Mouse (Mus musculus) kidney, postnatal 25 days (tissue): ENCODE measurements at regions not wholly inside any gene's neighbourhood (a gene's known extent, or its start where the extent isn't known, plus 50 kb on each side); places are given as distances from the start of the nearest gene placed in this dataset.
A peak's percentile ranks its signal among the peaks of the same experiment; 100 is the strongest.

Source experiments
- DNase-seq, 2 experiments: peaks; one replicate each; pipeline ENCODE4 v3.0.0; 2021; ENCODE audit warnings: mixed read lengths in 2 of 2

DNA sequence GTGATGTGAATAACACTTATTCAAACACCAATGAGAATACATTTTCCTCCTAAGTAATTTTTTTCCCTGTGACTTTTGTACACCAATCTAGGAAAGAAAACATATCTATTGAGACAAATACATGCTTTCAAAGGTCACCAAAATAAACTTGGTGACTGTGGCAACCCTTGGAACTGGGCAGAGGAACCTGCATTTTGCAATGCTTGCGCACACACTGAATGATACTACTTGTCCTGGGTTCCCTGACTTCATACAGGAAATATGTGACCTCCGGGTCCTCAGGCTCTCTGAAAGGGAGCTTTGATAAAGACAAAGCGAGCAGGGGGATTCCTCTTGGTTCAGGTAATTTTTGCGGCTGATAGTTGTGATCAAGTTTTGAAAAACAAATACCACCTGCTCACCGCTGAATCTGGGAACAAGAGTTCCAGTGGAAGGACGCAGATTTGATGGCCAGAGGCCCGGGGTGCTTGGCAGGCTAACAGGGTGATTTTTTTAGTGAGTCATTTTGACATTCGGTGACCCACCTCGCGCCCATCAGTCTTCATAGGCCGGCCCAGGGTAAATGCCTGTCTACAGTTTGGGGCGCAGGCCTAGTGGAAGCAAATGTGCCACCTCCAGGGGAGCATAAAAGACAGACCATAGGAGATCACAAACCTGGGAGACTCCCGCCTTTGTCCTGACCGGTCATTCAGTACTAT, 203.0 kb downstream of the Enc1 start:
- no peak for DNase-seq

DNA sequence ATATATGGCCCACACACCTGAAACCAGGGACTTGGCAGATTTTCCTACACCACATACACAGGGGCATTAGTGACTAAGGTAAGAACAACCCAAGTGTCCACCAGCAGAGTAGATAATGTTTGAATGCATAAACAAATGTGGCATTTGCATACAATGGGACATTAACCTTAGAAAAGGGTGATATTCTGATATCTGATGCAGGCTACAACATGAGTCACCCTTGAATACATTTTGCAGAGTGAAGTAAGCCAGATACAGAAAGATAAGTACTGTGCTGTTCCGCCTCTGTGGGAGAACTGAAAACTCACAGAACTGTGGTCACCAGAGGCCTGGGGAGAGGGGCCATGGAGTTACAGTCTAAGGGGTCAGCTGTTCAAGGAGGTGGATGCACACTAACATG, 201.9 kb downstream of the Enc1 start:
- no peak for DNase-seq

DNA sequence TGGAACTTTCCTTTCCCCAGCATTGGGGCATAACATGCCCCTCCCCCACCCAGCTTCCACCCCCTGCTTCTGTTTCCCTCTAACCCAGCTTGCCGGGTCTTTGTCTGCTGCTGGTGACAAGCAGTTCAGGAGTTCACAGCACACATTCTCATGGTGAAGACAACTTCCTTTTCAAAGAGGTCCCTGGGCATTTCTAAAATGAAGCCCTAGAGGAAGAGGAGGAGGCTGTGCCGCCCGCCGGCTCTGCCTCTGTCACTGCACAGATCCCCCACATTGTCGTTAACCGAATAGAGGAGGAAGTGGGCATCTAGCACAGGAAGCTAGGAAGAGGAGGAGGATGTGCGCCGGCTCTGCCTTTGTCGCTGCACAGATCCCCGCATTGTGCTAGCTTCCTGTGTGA, 201.4 kb downstream of the Enc1 start:
- no peak for DNase-seq

DNA sequence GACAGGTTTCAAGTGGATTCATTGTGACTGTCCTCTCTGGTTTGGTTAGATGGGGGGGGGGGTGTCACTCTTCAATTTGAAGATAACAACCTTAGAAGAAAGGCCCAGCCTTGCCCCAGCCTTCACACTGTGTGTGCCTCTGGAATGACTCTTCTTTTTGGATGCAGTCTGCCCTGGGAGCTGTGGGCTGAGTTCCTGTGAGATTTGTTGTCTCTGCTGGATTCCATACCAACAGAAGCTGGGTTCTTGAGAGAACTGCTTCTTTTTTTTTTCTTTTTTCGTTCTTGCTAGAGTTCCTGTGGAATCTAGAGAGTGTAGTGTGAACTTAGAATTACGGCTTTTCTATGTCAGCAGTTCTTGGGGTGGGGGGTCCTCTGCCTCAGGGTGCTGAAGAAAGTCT, 200.9 kb downstream of the Enc1 start:
- no peak for DNase-seq

DNA sequence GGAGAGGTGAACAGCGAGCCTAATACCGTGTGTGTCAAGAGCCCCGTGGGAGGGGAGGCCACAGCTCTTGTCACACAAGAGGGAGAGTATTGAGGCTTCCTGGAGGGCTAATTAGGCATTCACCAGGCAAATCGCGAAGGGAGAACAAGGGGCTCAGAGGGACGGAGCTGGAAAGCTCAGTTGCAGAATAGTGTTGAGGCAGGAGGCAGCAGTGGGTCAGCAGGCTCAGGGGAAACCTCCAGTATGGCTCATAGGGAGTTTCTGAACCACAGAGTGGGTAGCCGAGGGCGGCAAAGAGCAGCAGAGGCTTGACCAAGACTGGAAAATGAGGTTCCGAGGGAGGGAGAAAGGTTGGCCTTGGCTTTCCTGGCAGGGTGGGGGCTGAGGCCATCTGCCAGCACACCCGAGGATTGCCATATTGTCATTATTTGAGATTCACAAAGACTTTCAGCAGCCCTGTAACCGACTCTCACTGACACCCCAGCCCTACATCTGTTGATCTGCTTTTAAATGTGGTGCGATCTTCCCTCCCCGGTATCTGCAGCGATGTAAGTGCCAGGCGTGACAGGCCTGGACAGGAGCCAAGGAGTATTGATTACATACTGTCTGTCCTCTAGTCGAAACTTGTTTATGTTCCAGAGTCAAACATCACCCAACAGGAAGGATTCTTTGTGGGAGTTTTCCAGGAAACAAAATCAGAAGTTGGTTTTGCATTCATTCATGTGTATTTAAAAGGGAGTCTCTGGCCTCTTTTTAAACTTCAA, 198.5 kb downstream of the Enc1 start:
- no peak for DNase-seq

DNA sequence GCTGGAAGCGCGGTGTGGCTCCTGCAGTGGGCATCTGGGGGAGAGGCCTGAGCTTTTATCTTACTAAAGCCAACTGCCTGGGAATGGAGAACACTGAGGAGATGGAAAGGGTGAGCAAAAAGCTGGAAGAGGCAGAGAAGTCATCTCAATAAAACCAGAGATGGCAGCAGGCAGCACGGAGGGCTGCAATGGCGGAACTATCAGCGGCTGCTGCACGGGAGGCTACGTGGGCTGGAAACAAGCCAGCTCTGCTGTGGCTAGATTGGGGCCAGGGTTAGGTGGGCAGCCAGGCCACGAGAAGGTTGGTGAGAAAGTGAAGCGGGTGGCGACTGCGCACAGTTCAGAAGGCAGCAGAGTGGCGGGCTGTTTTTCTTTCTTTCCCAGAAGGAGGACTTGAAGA, 197.8 kb downstream of the Enc1 start:
- DNase-seq = no peak

DNA sequence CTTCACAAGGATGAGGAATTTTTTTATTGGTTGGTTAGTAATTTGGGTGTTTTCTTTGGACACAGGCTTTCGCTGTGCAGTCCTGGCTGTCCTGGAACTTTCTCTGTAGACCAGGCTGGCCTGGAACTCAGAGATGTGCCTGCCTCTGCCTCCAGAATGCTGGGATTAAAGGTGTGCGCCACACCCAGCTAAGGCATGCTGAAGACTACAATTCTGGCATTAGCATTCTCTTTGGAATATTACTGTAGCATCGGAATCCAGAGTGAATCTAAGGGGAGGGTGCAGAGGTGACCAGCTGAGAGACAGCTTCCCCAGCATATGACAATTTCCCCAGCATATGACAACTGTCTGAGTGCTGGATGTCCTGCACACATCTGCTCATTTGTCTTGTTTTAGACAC, 197.4 kb downstream of the Enc1 start:
- no peak for DNase-seq

DNA sequence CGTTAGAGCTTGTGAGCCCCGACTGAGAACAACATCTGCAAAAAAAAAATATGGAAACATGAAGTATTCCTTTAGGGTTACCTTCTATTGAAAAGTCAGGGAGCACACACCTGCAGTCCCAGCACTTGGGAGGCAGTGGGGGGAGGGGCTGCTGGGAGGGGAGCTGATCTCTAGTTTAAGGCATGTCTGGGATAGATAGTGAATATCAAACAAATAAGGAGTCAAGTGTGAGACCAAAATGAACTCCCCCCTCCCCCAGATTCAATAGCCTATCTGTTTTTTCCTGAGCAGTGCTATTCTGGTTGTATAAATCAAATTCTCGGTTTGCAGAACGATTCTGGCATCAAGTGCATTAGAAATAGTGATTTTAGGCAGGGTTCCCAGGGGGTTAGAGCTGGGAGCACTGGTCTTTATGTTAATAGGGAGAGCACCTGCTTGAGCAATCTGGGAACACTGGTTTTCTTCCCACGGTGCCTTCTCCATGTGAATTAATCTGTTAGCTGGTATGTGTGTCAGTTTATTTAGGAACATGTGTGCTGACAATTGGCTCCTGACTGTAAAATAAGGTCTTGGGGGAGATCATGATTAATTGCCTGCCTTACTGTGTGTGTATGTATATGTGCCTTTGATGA, 195.9 kb downstream of the Enc1 start:
- no peak for DNase-seq

DNA sequence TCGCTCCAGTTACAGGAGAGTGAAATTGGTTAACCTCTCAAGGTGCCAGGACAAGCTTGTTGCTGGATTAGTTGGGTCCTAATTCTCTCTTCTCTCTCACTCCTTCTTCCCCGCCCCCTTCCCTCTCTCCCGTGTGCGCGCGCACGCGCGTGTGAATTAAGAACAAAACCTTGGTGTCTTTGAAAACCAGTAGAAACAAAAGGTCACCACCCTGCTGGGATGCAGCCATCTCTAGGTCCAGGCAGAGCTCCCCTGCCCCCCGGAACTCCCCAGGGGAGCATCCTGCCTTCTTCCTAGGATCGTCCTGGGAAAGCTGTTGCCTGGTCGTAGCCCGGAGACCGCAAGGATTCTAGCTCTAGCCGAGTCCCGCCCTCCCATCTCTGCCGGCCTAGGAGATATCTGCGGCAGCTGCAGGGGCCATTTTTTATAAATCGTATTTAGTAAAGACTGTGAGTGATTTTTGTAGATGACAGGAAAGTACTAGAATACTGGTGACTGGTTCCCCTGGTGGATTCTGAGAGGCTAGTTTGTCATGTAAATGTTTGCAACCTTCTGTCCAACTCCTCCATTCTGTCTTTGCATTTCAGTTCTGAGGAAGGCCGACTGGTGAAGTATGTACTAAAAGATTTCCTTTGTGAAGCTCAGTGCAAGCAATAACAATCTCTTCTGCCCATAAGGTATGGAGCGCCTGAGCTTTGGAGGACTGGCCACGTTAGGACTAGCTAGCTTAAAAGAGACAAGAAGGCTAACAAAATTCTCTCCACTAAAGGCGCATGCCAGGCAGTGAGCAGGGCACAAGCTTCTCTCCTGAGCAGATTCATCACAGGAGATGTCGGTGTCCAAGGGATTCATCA, 195.2 kb downstream of the Enc1 start:
- DNase-seq = peak; percentile 44 to 70

DNA sequence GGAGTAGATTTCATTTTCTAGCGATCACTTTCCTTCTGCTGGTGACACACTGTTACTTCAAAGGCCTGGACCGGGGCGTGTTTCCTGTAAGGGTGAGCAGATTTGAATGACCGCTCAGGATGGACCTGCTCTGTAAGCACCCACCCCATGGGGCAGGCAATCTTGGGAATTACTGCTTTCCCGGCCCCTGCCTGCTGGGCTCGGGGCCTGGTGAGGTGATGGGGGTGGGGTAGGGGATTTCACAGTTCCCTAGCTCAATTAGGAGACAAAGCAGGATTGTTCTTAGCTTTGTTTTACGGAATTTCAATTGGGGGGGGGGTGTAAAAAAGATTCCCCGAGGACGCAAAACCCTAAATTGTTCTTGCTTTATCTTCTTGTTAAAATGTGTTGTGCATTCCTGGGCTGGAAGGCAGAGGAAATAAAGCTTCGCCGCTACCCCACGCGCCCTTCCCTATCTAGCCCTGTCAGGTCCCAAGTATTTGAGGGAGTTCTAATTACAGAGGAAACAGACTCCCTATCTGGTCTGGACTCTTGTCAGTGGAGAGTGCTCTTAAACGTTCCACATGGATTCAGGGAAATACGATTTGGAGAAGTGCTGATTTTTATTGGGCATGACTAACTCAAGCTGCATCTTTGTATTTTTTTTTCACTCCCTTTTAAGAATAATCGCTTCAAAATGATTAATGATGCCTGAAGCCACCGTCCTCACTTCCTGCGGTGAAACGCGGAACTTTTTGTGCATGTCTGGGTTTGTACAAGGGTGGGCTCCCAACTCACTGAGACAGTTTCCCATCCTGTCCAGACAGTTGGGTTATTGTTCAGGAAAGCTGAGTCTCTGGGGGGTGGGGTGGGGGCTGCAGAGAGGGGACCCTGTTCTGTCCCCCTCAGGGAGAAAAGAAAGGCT, 194.3 kb downstream of the Enc1 start:
- peak; percentile 24 to 49 for DNase-seq

DNA sequence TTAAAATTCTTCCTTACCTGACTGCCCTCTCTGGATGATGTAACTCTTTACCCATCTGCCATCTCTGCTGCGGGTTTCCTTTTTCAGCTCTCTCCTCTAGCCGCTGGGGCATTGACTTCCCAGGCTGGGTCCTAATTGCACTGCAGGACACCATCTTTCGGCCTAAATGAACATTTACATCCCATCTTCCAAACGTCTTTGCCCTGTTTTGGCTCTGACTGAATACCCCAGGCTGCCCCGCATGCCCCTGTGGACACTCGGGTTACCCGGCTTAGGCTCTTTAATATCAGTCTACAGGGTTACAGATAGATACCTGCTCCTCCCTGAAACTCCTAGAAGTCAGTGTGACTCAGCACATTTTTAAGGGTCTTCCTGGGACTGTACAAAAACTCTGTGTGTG, 193.3 kb downstream of the Enc1 start:
- DNase-seq = no peak

DNA sequence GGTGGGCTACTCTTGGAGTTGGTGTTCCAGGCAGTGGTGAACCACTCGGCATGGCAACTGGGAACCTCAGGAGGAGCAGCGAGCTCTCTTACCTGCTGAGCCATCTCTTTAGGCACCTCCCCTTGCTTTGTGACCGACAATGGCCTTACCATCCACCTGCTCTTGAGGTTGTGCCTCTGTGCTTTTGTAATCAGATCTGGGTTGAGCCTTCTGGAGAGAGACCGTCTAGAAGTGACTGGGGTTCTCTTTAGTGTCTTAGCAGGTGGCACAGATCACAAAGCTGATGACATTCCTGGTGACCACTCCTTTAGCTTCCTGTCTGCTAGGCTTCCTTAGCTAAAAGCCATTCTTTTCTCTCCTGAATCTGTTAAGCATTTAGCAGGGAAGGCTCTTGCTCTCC, 191.7 kb downstream of the Enc1 start:
- no peak for DNase-seq

DNA sequence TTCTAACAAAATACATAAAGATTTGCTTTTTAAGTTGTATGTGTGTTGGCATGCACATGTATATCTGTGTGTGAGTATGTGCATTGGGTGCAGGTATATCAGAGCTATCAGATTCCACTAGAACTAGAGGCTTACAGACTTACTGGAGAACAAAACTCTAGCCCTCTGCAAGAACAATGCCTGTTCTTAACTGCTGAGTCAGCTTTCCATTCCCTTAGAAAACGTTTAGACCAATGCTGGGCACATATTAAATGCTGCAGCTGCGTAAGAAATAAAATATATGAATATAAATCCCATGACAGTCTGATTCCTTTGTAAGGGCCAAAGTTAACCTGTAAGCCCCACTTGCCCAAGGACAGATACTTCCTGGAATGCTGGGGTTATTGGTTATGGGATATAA, 190.0 kb downstream of the Enc1 start:
- no peak for DNase-seq

DNA sequence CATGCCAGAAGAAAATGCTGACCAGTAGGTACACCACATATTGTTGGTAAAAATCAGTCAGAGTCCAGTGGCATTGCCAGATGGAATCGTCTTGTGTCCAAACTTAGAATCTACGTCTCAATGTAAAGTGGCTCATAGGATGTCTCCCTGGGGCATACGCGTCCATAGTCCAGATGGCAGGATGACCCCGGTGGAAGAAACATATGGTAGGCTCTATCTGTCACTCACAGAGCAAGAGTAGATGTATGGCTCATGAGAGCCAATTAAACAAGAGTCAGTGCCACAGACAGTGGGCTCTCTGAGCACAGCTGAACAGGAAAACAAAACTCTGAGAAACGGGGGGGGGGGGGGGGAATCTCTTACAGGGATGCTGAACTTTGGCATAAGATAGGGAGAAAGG, 187.3 kb downstream of the Enc1 start:
- no peak for DNase-seq

DNA sequence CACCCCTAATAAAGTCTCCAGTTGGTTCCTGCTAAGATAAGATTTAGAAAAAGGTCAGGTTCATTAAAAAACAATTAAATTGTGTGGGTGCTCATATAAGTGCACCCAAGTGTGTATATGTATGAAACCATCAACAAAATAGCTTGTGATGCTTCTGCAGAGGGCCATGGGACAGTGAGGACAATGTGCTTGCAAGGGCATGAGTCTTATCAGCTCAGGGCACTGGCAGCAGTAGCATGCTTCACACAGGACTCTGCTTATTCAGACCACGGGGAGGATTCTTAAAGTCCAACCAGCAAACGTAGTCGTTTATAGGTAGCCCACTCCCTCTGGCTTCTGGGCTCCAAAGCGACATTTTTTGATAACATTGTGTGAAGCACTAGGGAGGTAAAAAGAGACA, 186.6 kb downstream of the Enc1 start:
- DNase-seq = no peak

DNA sequence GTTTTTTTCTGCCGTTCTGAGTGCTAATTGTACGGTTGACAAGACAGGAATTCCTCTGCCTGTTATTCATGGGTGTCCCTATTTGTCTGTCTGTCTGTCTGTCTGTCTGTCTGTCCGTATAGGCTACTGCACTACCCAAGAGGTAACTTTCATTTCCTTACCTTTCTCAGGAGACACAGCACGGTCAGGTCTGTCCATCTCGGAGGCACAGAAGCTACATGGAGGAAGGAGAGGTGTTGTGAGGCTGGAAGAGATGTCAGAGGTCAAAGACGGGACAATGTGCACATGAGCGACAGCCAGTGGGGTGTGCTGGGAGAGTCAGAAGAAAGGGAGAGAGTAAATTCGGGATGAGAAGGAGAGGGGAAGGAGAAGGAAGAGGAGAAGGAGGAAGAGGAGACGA, 184.8 kb downstream of the Enc1 start:
- DNase-seq = no peak

DNA sequence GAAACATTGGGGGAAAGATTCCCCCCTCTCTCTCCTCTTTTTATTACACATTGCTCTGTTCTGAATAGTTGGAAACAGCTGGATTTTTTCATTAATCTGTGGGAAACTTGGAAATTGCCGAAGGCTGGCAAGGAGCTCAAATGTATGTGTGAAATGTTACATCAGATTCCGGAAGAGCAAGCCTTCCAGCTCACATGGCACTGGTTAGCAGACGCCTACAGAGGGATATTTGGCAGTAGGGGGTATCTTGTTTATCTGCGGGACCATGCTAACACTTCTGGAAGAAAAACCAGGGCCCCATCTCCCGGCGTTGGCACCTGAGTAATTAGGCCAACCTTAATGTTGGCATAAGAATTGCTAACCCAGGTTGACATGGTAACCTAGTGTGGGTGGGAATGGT, 183.0 kb downstream of the Enc1 start:
- DNase-seq = no peak

DNA sequence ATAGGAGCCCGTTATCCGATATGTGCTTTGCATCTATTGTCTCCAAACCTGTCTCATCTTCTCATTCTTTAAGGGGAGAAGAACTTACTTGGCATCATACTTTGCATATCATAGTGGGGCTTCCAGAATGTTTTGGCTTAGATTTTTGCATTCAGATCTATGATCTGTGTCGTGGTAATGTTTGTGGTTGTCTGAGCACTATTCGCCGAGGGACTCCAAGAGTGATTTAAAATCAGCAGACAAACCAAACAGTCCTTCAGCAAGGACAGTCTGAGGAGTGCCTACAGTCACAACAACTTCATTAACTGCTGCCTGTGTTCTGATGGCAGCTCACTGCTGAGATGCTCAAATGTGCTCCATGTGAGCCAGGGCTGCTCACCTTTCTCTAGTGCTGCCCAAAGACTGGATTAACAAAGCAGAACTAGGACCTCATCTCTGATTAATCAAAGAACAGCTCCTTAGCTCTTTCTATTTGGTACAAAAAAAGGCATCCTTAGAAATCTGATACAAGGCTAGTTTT, 182.5 kb downstream of the Enc1 start:
- no peak for DNase-seq

DNA sequence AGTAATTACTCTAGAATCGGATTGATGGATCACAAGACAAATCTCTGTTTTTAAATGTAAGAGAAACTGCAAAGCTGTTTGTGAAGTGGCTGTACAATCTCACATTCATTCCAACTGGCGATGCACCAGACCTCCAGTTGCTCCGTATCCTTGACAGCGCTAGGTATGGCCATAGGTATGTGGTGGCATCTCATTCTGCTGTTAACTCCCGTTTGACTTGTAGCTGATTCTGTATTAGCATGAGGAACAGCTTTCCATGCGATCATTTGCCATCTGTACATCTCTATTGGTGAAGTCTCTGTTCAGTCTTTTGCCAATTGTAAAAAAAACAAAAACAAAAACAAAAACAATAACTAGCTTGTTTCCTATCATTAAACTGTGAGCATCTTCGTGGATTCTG, 182.0 kb downstream of the Enc1 start:
- DNase-seq = no peak

DNA sequence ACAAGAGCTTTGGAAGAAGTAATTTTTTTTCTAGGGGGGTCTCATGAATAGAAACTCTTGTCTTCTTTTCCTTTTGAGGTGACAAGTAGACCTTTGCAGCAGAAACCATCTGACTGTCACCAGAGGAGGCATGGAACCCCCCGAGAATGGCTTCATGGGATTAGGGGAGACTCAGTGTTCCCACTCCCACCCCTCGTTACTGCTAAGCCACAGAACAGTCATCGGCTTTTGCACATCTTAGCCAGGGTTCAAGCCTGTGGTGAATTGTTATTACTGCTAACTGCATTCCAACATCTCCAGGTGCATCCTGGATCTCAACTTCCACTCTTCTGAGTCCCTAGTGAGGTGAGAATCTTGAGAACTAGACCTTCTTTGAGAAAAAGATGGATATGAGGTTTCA, 180.9 kb downstream of the Enc1 start:
- no peak for DNase-seq

DNA sequence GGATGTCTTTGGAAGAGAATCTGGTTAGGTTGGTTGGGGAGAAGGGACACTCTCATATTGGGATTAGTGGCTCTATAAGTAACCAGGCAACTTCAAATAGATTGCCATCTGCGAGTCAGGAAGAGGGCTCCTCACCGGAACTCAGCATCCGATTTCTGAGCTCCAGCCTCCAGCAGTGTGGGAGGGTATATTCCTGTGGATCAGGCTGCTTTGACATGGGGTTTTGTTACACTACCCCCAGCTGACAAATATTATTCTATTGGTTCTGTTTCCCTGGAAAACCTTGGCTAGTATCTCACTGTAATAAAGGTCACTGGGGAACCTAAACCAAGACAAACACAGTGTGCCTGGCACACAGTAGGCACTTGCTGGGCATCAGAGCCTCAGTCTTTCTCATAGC, 179.9 kb downstream of the Enc1 start:
- no peak for DNase-seq

DNA sequence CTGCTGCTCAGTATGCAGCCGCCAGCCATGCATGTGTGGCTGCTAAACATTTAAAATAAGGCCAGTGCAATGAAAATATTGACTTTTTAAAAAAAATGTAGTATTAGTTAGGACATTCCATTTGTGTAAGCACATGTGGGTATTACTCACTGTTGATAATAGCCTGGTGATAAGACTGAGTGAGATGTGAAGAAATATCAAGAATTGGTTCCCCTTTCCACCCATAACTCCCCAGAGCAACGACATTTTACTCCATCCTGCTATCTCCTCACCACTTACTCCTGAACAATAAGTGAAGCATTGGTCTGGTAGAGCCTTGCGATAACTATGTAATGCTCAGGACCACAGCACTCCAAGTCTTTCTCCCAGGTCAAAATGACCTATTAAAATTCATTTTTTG, 178.2 kb downstream of the Enc1 start:
- DNase-seq = no peak
